Comparison of ENCODE assay signal across 19 mouse cellular contexts in genomic region chr12:28068584-28068983, GRCm38 (mm10).
DNase-seq lines count a peak whose midpoint lies in the region; ATAC-seq and TF ChIP-seq lines count a peak whose summit lies in the region.
"Had no signal": no experiment of that assay in that cellular context is flagged by ENCODE, and none has a peak within 500 bp of the region (broad histone marks: within the 10 kb centered on the region; RNA-seq: fewer than 3 reads in every experiment).

No protein-coding gene starts in this region.

- no peaks in the 10 kb centered on the region for H3K9me3 ChIP-seq in hindbrain, embryonic 11.5 days (ENCODE audit: control insufficient read depth, low read length)
- no peaks in the 10 kb centered on the region for H3K9me3 ChIP-seq in hindbrain, embryonic 13.5 days
- no peaks in the 10 kb centered on the region for H3K9me3 ChIP-seq in midbrain, embryonic 11.5 days (ENCODE audit: control insufficient read depth, low read length)
- no peaks in the 10 kb centered on the region for H3K9me3 ChIP-seq in midbrain, embryonic 13.5 days
- no peaks in the 10 kb centered on the region for H3K9me3 ChIP-seq in midbrain, postnatal 0 days (ENCODE audit: low read length)
- H3K9me3 ChIP-seq in intestine, postnatal 0 days (ENCODE audit: control insufficient read depth): no peaks in the 10 kb centered on the region

- WGBS in hindbrain, embryonic 11.5 days: 53% methylated on average over 2 of the region's 2 CpGs
- 31% methylated on average over 2 of the region's 2 CpGs for WGBS in hindbrain, embryonic 13.5 days
- WGBS in midbrain, embryonic 11.5 days: 63% methylated on average over 2 of the region's 2 CpGs
- 45% methylated on average over 2 of the region's 2 CpGs for WGBS in midbrain, embryonic 13.5 days
- WGBS in midbrain, postnatal 0 days: 23% methylated on average over 2 of the region's 2 CpGs
- 67% methylated on average over 2 of the region's 2 CpGs for WGBS in intestine, postnatal 0 days

- no peak overlapping the region for H3K4me2 ChIP-seq in hindbrain, embryonic 11.5 days (replicated peaks; ENCODE audit: low read depth, low read length)
- H3K4me2 ChIP-seq in hindbrain, embryonic 13.5 days: no peak overlapping the region
- H3K4me2 ChIP-seq in midbrain, embryonic 11.5 days: no peak overlapping the region
- no peak overlapping the region for H3K4me2 ChIP-seq in midbrain, embryonic 13.5 days (replicated peaks)
- H3K4me2 ChIP-seq in midbrain, postnatal 0 days (ENCODE audit: low read depth, low read length, poor library complexity, severe bottlenecking): no peak overlapping the region
- H3K4me2 ChIP-seq in intestine, postnatal 0 days (replicated peaks; ENCODE audit: low read depth): no peak overlapping the region
- H3K4me2 ChIP-seq: liver, embryonic 11.5 days had no signal

- no peak overlapping the region for H3K9ac ChIP-seq in hindbrain, embryonic 11.5 days (ENCODE audit: low read depth, low read length)
- H3K9ac ChIP-seq in hindbrain, embryonic 13.5 days: no peak overlapping the region
- no peak overlapping the region for H3K9ac ChIP-seq in midbrain, embryonic 11.5 days (ENCODE audit: low read length)
- H3K9ac ChIP-seq in midbrain, embryonic 13.5 days (replicated peaks): no peak overlapping the region
- H3K9ac ChIP-seq in midbrain, postnatal 0 days (replicated peaks; ENCODE audit: low read length, poor library complexity, severe bottlenecking): no peak overlapping the region
- H3K9ac ChIP-seq in intestine, postnatal 0 days (ENCODE audit: low read depth, low read length): no peak overlapping the region

- H3K4me1 ChIP-seq in hindbrain, embryonic 11.5 days (replicated peaks; ENCODE audit: control insufficient read depth, insufficient read depth, low read length): no peaks in the 10 kb centered on the region
- H3K4me1 ChIP-seq in hindbrain, embryonic 13.5 days (replicated peaks): no peaks in the 10 kb centered on the region
- H3K4me1 ChIP-seq in midbrain, embryonic 11.5 days (ENCODE audit: control insufficient read depth, insufficient read depth, low read length): no peaks in the 10 kb centered on the region; the same call in 1 of the 2 replicates
- H3K4me1 ChIP-seq in midbrain, embryonic 13.5 days (replicated peaks): peaks cover 5% of the 10 kb centered on the region; the same call in 1 of the 2 replicates
- H3K4me1 ChIP-seq in midbrain, postnatal 0 days (ENCODE audit: insufficient read depth, low read length): no peaks in the 10 kb centered on the region
- no peaks in the 10 kb centered on the region for H3K4me1 ChIP-seq in intestine, postnatal 0 days (replicated peaks; ENCODE audit: control insufficient read depth, insufficient read depth, low read length)

- DNase-seq in embryo, embryonic 10 days (ENCODE audit: low spot score): peak; percentile 27
- no peak for DNase-seq in embryo, embryonic 9.5 days (ENCODE audit: extremely low spot score)
- DNase-seq in hindbrain, embryonic 11.5 days (ENCODE audit: low spot score): peak; percentile 19
- peak; percentile 83 for DNase-seq in midbrain, embryonic 11.5 days (ENCODE audit: low spot score, missing footprints)
- no peak for DNase-seq in midbrain, postnatal 0 days (ENCODE audit: low spot score)
- DNase-seq: adrenal gland, postnatal 10 days; heart, adult 18-20 months; heart, postnatal 10 days; kidney, adult 18-20 months; right cerebral cortex, postnatal 4 days had no signal

- ATAC-seq in hindbrain, embryonic 11.5 days (ENCODE audit: low FRiP score): no peak
- no peak for ATAC-seq in hindbrain, embryonic 13.5 days (ENCODE audit: low FRiP score)
- ATAC-seq in midbrain, embryonic 11.5 days (ENCODE audit: low FRiP score): no peak
- no peak for ATAC-seq in midbrain, embryonic 13.5 days
- ATAC-seq in midbrain, postnatal 0 days (ENCODE audit: low FRiP score): no peak
- ATAC-seq in intestine, postnatal 0 days: no peak
- ATAC-seq: activated CD4-positive, CD25-positive, alpha-beta regulatory T cell, adult 4 months; CD4-positive, CD25-positive, alpha-beta regulatory T cell, adult 4 months; hindbrain, embryonic 16.5 days had no signal

- H3K27me3 ChIP-seq in hindbrain, embryonic 11.5 days (ENCODE audit: control insufficient read depth, insufficient read depth, low read length): no peaks in the 10 kb centered on the region
- H3K27me3 ChIP-seq in hindbrain, embryonic 13.5 days: no peaks in the 10 kb centered on the region
- H3K27me3 ChIP-seq in midbrain, embryonic 11.5 days (ENCODE audit: control insufficient read depth, insufficient read depth, low read length): no peaks in the 10 kb centered on the region
- H3K27me3 ChIP-seq in midbrain, embryonic 13.5 days: no peaks in the 10 kb centered on the region
- H3K27me3 ChIP-seq in midbrain, postnatal 0 days (ENCODE audit: insufficient read depth, low read length): no peaks in the 10 kb centered on the region
- H3K27me3 ChIP-seq in intestine, postnatal 0 days (replicated peaks; ENCODE audit: control insufficient read depth, insufficient read depth, low read length): no peaks in the 10 kb centered on the region

- H3K36me3 ChIP-seq in hindbrain, embryonic 11.5 days (ENCODE audit: control insufficient read depth, insufficient read depth, low read length): no peaks in the 10 kb centered on the region
- no peaks in the 10 kb centered on the region for H3K36me3 ChIP-seq in hindbrain, embryonic 13.5 days
- H3K36me3 ChIP-seq in midbrain, embryonic 11.5 days (ENCODE audit: control insufficient read depth, insufficient read depth, low read length): no peaks in the 10 kb centered on the region
- no peaks in the 10 kb centered on the region for H3K36me3 ChIP-seq in midbrain, embryonic 13.5 days
- H3K36me3 ChIP-seq in midbrain, postnatal 0 days (ENCODE audit: insufficient read depth, low read length): no peaks in the 10 kb centered on the region
- H3K36me3 ChIP-seq in intestine, postnatal 0 days (ENCODE audit: control insufficient read depth, insufficient read depth): no peaks in the 10 kb centered on the region

- no peak overlapping the region for H3K27ac ChIP-seq in hindbrain, embryonic 11.5 days (ENCODE audit: low read depth, low read length)
- H3K27ac ChIP-seq in hindbrain, embryonic 13.5 days: no peak overlapping the region
- no peak overlapping the region for H3K27ac ChIP-seq in midbrain, embryonic 11.5 days (ENCODE audit: low read depth, low read length)
- no peak overlapping the region for H3K27ac ChIP-seq in midbrain, embryonic 13.5 days
- H3K27ac ChIP-seq in midbrain, postnatal 0 days (ENCODE audit: low read depth, low read length): no peak overlapping the region
- no peak overlapping the region for H3K27ac ChIP-seq in intestine, postnatal 0 days (ENCODE audit: low read depth, low read length)
- H3K27ac ChIP-seq: kidney, postnatal 0 days; macrophage had no signal

- TF ChIP-seq CTCF in midbrain, postnatal 0 days (IDR thresholded peaks at IDR 0.05): peak; percentile 54
- no peak for TF ChIP-seq CTCF in intestine, postnatal 0 days (IDR thresholded peaks at IDR 0.05; ENCODE audit: low read depth)

- no peak overlapping the region for H3K4me3 ChIP-seq in hindbrain, embryonic 11.5 days (ENCODE audit: low read depth, low read length)
- H3K4me3 ChIP-seq in hindbrain, embryonic 13.5 days: no peak overlapping the region
- H3K4me3 ChIP-seq in midbrain, embryonic 11.5 days (ENCODE audit: low read depth, low read length): no peak overlapping the region
- H3K4me3 ChIP-seq in midbrain, embryonic 13.5 days (replicated peaks): no peak overlapping the region
- no peak overlapping the region for H3K4me3 ChIP-seq in midbrain, postnatal 0 days (ENCODE audit: low read depth, low read length)
- no peak overlapping the region for H3K4me3 ChIP-seq in intestine, postnatal 0 days (ENCODE audit: low read depth, low read length)

Comparison
In these comparisons a context has a peak if more than half of its experiments do, and no peak if none do; other contexts are left out.
1. DNase-seq: peak in embryo, embryonic 10 days (single experiment), hindbrain, embryonic 11.5 days (single experiment) and midbrain, embryonic 11.5 days (single experiment); none in embryo, embryonic 9.5 days (single experiment) and midbrain, postnatal 0 days (single experiment).